In genomic region chr8:70553740-70554139, GRCm38 (mm10) we compare ENCODE assay signal across 8 mouse cellular contexts. TPM values are rescaled to one million over a fixed set of nuclear protein-coding genes. Genes with fewer than 3 reads are reported as not detected.
DNase-seq lines count a peak whose midpoint lies in the region; ATAC-seq and TF ChIP-seq lines count a peak whose summit lies in the region.

No protein-coding gene starts in this region.

- H3K4me1 ChIP-seq in midbrain, embryonic 14.5 days (ENCODE audit: control insufficient read depth, insufficient read depth, low read length) = 0 out of 2 replicates have a peak, but pooled peaks cover 2% of the 10 kb centered on the region
- H3K4me1 ChIP-seq in midbrain, embryonic 11.5 days (ENCODE audit: control insufficient read depth, insufficient read depth, low read length) = no peaks in the 10 kb centered on the region
- H3K4me1 ChIP-seq in stomach, embryonic 16.5 days (ENCODE audit: control insufficient read depth, insufficient read depth, low read length) = peaks cover 27% of the 10 kb centered on the region

- no peak overlapping the region for H3K27ac ChIP-seq in midbrain, embryonic 14.5 days (replicated peaks; ENCODE audit: low read depth, low read length)
- H3K27ac ChIP-seq in midbrain, embryonic 11.5 days (ENCODE audit: low read depth, low read length) = no peak overlapping the region
- peak overlapping the region; percentile 24 for H3K27ac ChIP-seq in stomach, embryonic 16.5 days (ENCODE audit: low read length)

- no peak for TF ChIP-seq POLR2A in brain, embryonic 14.5 days (IDR thresholded peaks at IDR 0.05; ENCODE audit: borderline replicate concordance, extremely low read depth, insufficient read depth, insufficient read length, poor library complexity, severe bottlenecking)

- no peak for ATAC-seq in midbrain, embryonic 14.5 days (ENCODE audit: low FRiP score, low TSS enrichment)
- ATAC-seq in midbrain, embryonic 11.5 days (ENCODE audit: low FRiP score) = no peak
- no peak for ATAC-seq in stomach, embryonic 16.5 days (ENCODE audit: insufficient read depth, low FRiP score)
- ATAC-seq in granulocyte monocyte progenitor cell, adult 5-6 weeks (replicated peaks; ENCODE audit: poor library complexity, severe bottlenecking) = no peak

- no peak overlapping the region for H3K4me2 ChIP-seq in midbrain, embryonic 14.5 days (ENCODE audit: low read length)
- H3K4me2 ChIP-seq in midbrain, embryonic 11.5 days = no peak overlapping the region
- no peak overlapping the region for H3K4me2 ChIP-seq in stomach, embryonic 16.5 days (ENCODE audit: low read depth, low read length)

- TF ChIP-seq CTCF in brain, embryonic 14.5 days (IDR thresholded peaks at IDR 0.05; ENCODE audit: borderline replicate concordance, extremely low read depth, insufficient read depth, insufficient read length) = no peak

- peaks cover 4% of the 10 kb centered on the region; the same call in 1 of the 2 replicates for H3K36me3 ChIP-seq in midbrain, embryonic 14.5 days (ENCODE audit: control insufficient read depth, insufficient read depth, low read length)
- no peaks in the 10 kb centered on the region for H3K36me3 ChIP-seq in midbrain, embryonic 11.5 days (ENCODE audit: control insufficient read depth, insufficient read depth, low read length)
- H3K36me3 ChIP-seq in stomach, embryonic 16.5 days (ENCODE audit: control insufficient read depth, insufficient read depth, low read length) = no peaks in the 10 kb centered on the region

- H3K9me3 ChIP-seq in midbrain, embryonic 14.5 days (ENCODE audit: control insufficient read depth, low read length) = no peaks in the 10 kb centered on the region
- H3K9me3 ChIP-seq in midbrain, embryonic 11.5 days (ENCODE audit: control insufficient read depth, low read length) = no peaks in the 10 kb centered on the region
- H3K9me3 ChIP-seq in stomach, embryonic 16.5 days (replicated peaks; ENCODE audit: control insufficient read depth, low read length) = no peaks in the 10 kb centered on the region

- H3K27me3 ChIP-seq in midbrain, embryonic 14.5 days (ENCODE audit: control insufficient read depth, insufficient read depth, low read length) = no peaks in the 10 kb centered on the region
- H3K27me3 ChIP-seq in midbrain, embryonic 11.5 days (ENCODE audit: control insufficient read depth, insufficient read depth, low read length) = no peaks in the 10 kb centered on the region
- H3K27me3 ChIP-seq in stomach, embryonic 16.5 days (ENCODE audit: control insufficient read depth, insufficient read depth, low read length) = no peaks in the 10 kb centered on the region

- no peak overlapping the region for H3K9ac ChIP-seq in midbrain, embryonic 14.5 days (replicated peaks; ENCODE audit: low read length)
- no peak overlapping the region for H3K9ac ChIP-seq in midbrain, embryonic 11.5 days (ENCODE audit: low read length)
- no peak overlapping the region for H3K9ac ChIP-seq in stomach, embryonic 16.5 days (ENCODE audit: low read length)

- no peak overlapping the region for H3K4me3 ChIP-seq in midbrain, embryonic 14.5 days (replicated peaks; ENCODE audit: low read depth, low read length)
- H3K4me3 ChIP-seq in midbrain, embryonic 11.5 days (ENCODE audit: low read depth, low read length) = no peak overlapping the region
- no peak overlapping the region for H3K4me3 ChIP-seq in stomach, embryonic 16.5 days (replicated peaks; ENCODE audit: low read length)

- peak; percentile 58 for DNase-seq in midbrain, embryonic 14.5 days
- no peak for DNase-seq in midbrain, embryonic 11.5 days (ENCODE audit: low spot score, missing footprints)
- peak; percentile 44 for DNase-seq in brain, embryonic 14.5 days (ENCODE audit: low read depth)
- peak; percentile 66 for DNase-seq in gastrocnemius, postnatal 25 days
- DNase-seq in kidney, adult 9 months = peak; percentile 68
- DNase-seq in layer of hippocampus, postnatal 14 days (ENCODE audit: low spot score in 2 of 2) = no peak

RNA-seq across cellular contexts. Expression of gene Ell, which starts 14.5 kb away (rescaled TPM):
- 14.9 and 17.1 TPM in 2 replicates for polyA plus RNA-seq in midbrain, embryonic 14.5 days (2014; fragmentation: Nextera tagmentation; extraction: Ambion mirVana)
- polyA plus RNA-seq in midbrain, embryonic 11.5 days (2014; fragmentation: Nextera tagmentation; extraction: Ambion mirVana) = 13.0 TPM in 2 replicates
- 26.6 and 27.0 TPM in 2 replicates for polyA plus RNA-seq in brain, embryonic 14.5 days (2012; rRNA removed)
- 10 to 100 TPM in 1 of 2 experiments, 1 to 10 TPM in 1; 8.1 to 19.3 TPM for total RNA-seq in gastrocnemius, postnatal 25 days (2021)
- 18.6 and 20.5 TPM in 2 replicates for polyA plus RNA-seq in stomach, embryonic 16.5 days (2015; fragmentation: Nextera tagmentation; extraction: Ambion mirVana)
- 11.7 and 13.6 TPM in 2 replicates for total RNA-seq in granulocyte monocyte progenitor cell, adult 5-6 weeks (2014; fragmentation: Nextera tagmentation)
- 5.5 and 5.7 TPM in 2 replicates for total RNA-seq in granulocyte monocyte progenitor cell, adult 5-6 weeks (2017)
- total RNA-seq in layer of hippocampus, postnatal 14 days (2021) = 10 to 100 TPM; 18.7 TPM

RNA-seq across cellular contexts. Expression of gene Kxd1, which starts 26.0 kb away (rescaled TPM):
- 50.7 and 52.6 TPM in 2 replicates for polyA plus RNA-seq in midbrain, embryonic 14.5 days (2014; fragmentation: Nextera tagmentation; extraction: Ambion mirVana)
- 48.0 and 50.0 TPM in 2 replicates for polyA plus RNA-seq in midbrain, embryonic 11.5 days (2014; fragmentation: Nextera tagmentation; extraction: Ambion mirVana)
- polyA plus RNA-seq in brain, embryonic 14.5 days (2012; rRNA removed) = 44.5 and 52.0 TPM in 2 replicates
- 10 to 100 TPM; 70.9 to 71.9 TPM for total RNA-seq in gastrocnemius, postnatal 25 days (2021)
- 53.6 and 53.9 TPM in 2 replicates for polyA plus RNA-seq in stomach, embryonic 16.5 days (2015; fragmentation: Nextera tagmentation; extraction: Ambion mirVana)
- 83.7 and 84.5 TPM in 2 replicates for total RNA-seq in granulocyte monocyte progenitor cell, adult 5-6 weeks (2014; fragmentation: Nextera tagmentation)
- 68.7 and 74.4 TPM in 2 replicates for total RNA-seq in granulocyte monocyte progenitor cell, adult 5-6 weeks (2017)
- 10 to 100 TPM; 39.5 to 40.3 TPM for total RNA-seq in layer of hippocampus, postnatal 14 days (2021)

RNA-seq across cellular contexts. Expression of gene Fkbp8, which starts 26.2 kb away (rescaled TPM):
- 328 and 408 TPM in 2 replicates for polyA plus RNA-seq in midbrain, embryonic 14.5 days (2014; fragmentation: Nextera tagmentation; extraction: Ambion mirVana)
- polyA plus RNA-seq in midbrain, embryonic 11.5 days (2014; fragmentation: Nextera tagmentation; extraction: Ambion mirVana) = 203 and 215 TPM in 2 replicates
- polyA plus RNA-seq in brain, embryonic 14.5 days (2012; rRNA removed) = 485 and 597 TPM in 2 replicates
- 100 to 1,000 TPM; 100 to 104 TPM for total RNA-seq in gastrocnemius, postnatal 25 days (2021)
- 291 and 298 TPM in 2 replicates for polyA plus RNA-seq in stomach, embryonic 16.5 days (2015; fragmentation: Nextera tagmentation; extraction: Ambion mirVana)
- 113 and 149 TPM in 2 replicates for total RNA-seq in granulocyte monocyte progenitor cell, adult 5-6 weeks (2014; fragmentation: Nextera tagmentation)
- total RNA-seq in granulocyte monocyte progenitor cell, adult 5-6 weeks (2017) = 107 and 118 TPM in 2 replicates
- 100 to 1,000 TPM; 412 to 417 TPM for total RNA-seq in layer of hippocampus, postnatal 14 days (2021)

RNA-seq across cellular contexts. Expression of gene Isyna1, which starts 40.4 kb away (rescaled TPM):
- 91.9 and 101 TPM in 2 replicates for polyA plus RNA-seq in midbrain, embryonic 14.5 days (2014; fragmentation: Nextera tagmentation; extraction: Ambion mirVana)
- 46.1 and 56.0 TPM in 2 replicates for polyA plus RNA-seq in midbrain, embryonic 11.5 days (2014; fragmentation: Nextera tagmentation; extraction: Ambion mirVana)
- 165 and 231 TPM in 2 replicates for polyA plus RNA-seq in brain, embryonic 14.5 days (2012; rRNA removed)
- total RNA-seq in gastrocnemius, postnatal 25 days (2021) = 10 to 100 TPM in 1 of 2 experiments, 1 to 10 TPM in 1; 4.7 to 10.3 TPM
- polyA plus RNA-seq in stomach, embryonic 16.5 days (2015; fragmentation: Nextera tagmentation; extraction: Ambion mirVana) = 104 and 111 TPM in 2 replicates
- total RNA-seq in granulocyte monocyte progenitor cell, adult 5-6 weeks (2014; fragmentation: Nextera tagmentation) = 30.8 and 66.6 TPM in 2 replicates
- 35.2 and 38.6 TPM in 2 replicates for total RNA-seq in granulocyte monocyte progenitor cell, adult 5-6 weeks (2017)
- 10 to 100 TPM; 38.8 to 46.1 TPM for total RNA-seq in layer of hippocampus, postnatal 14 days (2021)

RNA-seq across cellular contexts. Expression of gene Uba52, which starts 43.1 kb away (rescaled TPM):
- polyA plus RNA-seq in midbrain, embryonic 14.5 days (2014; fragmentation: Nextera tagmentation; extraction: Ambion mirVana) = 696 and 821 TPM in 2 replicates
- 774 and 852 TPM in 2 replicates for polyA plus RNA-seq in midbrain, embryonic 11.5 days (2014; fragmentation: Nextera tagmentation; extraction: Ambion mirVana)
- polyA plus RNA-seq in brain, embryonic 14.5 days (2012; rRNA removed) = 1,073 and 1,241 TPM in 2 replicates
- 100 to 1,000 TPM; 785 to 797 TPM for total RNA-seq in gastrocnemius, postnatal 25 days (2021)
- 719 and 930 TPM in 2 replicates for polyA plus RNA-seq in stomach, embryonic 16.5 days (2015; fragmentation: Nextera tagmentation; extraction: Ambion mirVana)
- 2,675 and 2,799 TPM in 2 replicates for total RNA-seq in granulocyte monocyte progenitor cell, adult 5-6 weeks (2014; fragmentation: Nextera tagmentation)
- total RNA-seq in granulocyte monocyte progenitor cell, adult 5-6 weeks (2017) = 3,231 and 3,572 TPM in 2 replicates
- total RNA-seq in layer of hippocampus, postnatal 14 days (2021) = 1,000 to 10,000 TPM; 1,048 to 1,082 TPM

Comparison
In these comparisons a context has a peak if more than half of its experiments do, and no peak if none do; other contexts are left out.
1. DNase-seq: peak in midbrain, embryonic 14.5 days (single experiment), brain, embryonic 14.5 days (single experiment), gastrocnemius, postnatal 25 days (single experiment) and kidney, adult 9 months (single experiment); none in midbrain, embryonic 11.5 days (single experiment) and layer of hippocampus, postnatal 14 days (0 of 2).